Mouse (Mus musculus): ENCODE results near the gene Fhit. TPM values are rescaled to one million over a fixed set of nuclear protein-coding genes. Genes with fewer than 3 reads are reported as not detected.

Gene Fhit
- polyA plus RNA-seq, 1 experiment from 2014 or later: 1.7 TPM

DNA sequence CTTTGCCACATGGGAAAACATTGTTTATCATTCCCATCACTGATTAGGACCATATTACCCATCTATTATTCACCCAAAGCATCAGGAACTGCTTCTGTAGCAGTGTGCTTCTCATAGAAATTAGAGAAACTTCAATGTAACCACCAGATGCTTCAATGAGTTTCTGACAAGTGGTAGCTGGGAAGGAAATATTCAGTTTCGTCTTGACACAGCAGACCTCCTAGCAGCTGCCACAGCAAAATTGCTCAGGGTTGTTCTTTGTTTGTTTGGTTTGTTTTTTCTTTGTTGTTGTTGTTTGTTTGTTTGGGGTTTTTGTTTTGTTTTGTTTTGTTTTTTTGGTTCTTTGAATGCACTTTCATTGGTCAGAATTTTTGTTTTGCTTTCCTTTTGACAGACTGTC, 798.5 kb downstream of the Fhit start:
- DNase-seq (ENCODE audit: low read depth, low spot score): no peak
- CTCF ChIA-PET: interaction anchor here (1.1 kb wide), 1 partner anchor 11 kb away, joined by 3 read pairs; no protein-coding TSS in a partner anchor
- ATAC-seq: no peak
- in situ Hi-C loops (cut with MboI; ENCODE audit: low pct_unique_long_range_greater_than_20kb): no loop called here
- no peak for TF ChIP-seq CTCF (IDR thresholded peaks at IDR 0.05)
- no peaks in the 10 kb centered on the region for H3K27me3 ChIP-seq
- POLR2A ChIA-PET: no interaction called here

DNA sequence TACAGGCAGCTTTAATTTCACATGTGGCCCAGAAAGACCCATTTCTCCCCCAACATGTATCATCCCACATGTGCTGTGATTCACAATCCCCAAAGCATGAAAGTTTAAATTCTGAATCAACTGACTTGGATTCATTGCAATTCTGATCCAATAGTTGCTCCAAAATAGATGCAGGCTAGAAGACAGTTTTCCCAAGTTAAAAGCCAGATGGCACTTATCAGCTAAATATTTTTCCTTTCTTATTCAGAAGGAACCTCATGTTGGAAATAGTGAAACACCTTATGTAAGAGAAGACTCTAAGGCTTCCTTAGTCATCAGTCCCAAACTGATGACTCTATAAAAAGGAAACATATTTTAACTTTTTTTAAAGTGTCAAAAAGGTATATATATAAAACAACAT, 815.9 kb downstream of the Fhit start:
- ChIA-PET POLR2A (no interaction called here), CTCF (no interaction called here)
- ATAC-seq: no peak
- TF ChIP-seq CTCF (IDR thresholded peaks at IDR 0.05): no peak
- in situ Hi-C loops (cut with MboI; ENCODE audit: low pct_unique_long_range_greater_than_20kb): no loop called here
- DNase-seq (ENCODE audit: low read depth, low spot score): no peak
- no peaks in the 10 kb centered on the region for H3K27me3 ChIP-seq

DNA sequence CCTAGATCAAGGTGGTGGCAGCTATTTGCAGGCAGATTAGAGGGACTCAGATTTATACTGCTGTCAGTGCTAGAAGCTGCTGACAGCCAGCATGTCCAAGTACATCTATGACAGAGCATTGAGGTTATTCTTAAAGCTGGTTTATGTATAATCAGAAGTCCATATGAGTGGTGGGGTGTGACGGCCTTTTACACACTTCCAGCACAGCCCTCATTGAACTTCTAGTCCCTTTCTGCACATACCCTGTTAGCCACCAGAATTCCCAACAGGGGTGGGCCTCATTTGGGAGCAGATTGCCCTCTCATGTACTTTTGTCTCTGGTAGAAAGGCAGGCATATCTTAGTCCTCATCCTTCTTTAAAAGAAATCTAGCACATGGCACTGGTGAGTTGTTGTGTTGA, 817.8 kb downstream of the Fhit start:
- ChIA-PET CTCF (interaction anchor here (1.0 kb wide), 1 partner anchor 10 kb away, joined by 3 read pairs; no protein-coding TSS in a partner anchor), POLR2A (interaction anchor here (0.6 kb wide), 1 partner anchor 23 kb away, joined by 3 read pairs; no protein-coding TSS in a partner anchor)
- no peak for DNase-seq (ENCODE audit: low read depth, low spot score)
- in situ Hi-C loops (cut with MboI; ENCODE audit: low pct_unique_long_range_greater_than_20kb): no loop called here
- TF ChIP-seq CTCF (IDR thresholded peaks at IDR 0.05): no peak
- ATAC-seq: no peak
- no peaks in the 10 kb centered on the region for H3K27me3 ChIP-seq

DNA sequence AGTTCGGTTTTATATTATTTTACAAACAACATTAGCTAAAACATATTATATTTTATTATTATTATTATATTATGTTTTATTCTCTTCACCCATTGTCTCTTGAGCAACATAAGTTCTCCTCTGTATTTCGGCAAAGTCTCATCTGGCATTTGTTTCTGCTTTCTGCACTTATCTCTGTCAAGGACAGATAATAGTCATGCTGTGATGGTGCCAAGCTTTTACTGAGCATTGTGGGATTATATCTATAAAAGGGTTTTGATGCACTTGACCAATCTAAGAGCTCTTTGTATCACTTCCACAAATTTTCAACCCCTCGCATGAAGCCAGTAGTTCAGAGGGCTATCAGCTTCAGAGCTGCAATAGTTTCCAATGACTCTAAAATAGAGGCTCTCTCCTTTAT, 845.1 kb downstream of the Fhit start:
- ChIA-PET CTCF (interaction anchor here (1.4 kb wide), 1 partner anchor 10 kb away, joined by 4 read pairs; no protein-coding TSS in a partner anchor), POLR2A (no interaction called here)
- TF ChIP-seq CTCF (IDR thresholded peaks at IDR 0.05): no peak
- ATAC-seq: no peak
- no peaks in the 10 kb centered on the region for H3K27me3 ChIP-seq
- in situ Hi-C loops (cut with MboI; ENCODE audit: low pct_unique_long_range_greater_than_20kb): no loop called here
- no peak for DNase-seq (ENCODE audit: low read depth, low spot score)

DNA sequence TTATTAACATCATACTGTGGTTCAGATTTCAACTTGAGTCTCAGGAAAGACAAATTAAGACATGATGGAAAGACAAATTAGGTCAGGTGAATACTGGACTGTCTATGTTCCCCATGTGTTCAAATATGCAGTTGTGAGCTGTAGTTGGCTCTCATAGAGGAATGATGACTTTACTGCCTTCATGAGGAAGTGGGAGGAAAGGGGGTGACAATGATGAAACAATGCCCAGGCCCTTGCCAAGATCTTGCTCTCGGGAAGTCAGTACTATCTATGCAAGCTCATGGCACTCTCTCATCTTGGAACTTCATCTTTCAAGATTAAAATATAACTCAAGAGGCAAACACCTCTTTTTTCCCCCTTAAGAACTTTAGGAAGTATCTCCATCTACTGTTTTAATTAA, 849.6 kb downstream of the Fhit start:
- ATAC-seq: no peak
- POLR2A ChIA-PET: no interaction called here

DNA sequence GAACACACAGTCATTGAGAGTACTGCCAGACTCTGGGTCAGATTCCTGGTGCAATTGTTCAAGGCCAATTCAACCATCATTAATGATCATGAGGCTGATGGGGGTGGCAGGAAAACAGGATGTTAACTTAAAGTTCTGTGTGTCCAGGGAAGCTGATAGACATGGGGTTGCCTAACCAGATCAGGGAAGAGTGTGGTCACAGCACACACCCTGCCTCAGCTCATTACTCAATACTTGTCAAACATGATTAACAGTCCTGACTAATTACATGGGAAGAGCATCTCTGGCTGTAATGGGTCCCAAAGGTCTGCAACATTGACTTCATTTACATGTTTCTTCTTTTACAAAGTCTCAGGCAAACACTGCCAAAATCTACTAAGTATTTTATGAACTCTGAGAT, 856.5 kb downstream of the Fhit start:
- no peak for TF ChIP-seq CTCF (IDR thresholded peaks at IDR 0.05)

More for the DNA sequence above, 849.6 kb downstream of the Fhit start:
- in situ Hi-C loops (cut with MboI; ENCODE audit: low pct_unique_long_range_greater_than_20kb): no loop called here
- CTCF ChIA-PET: no interaction called here
- no peaks in the 10 kb centered on the region for H3K27me3 ChIP-seq
- no peak for DNase-seq (ENCODE audit: low read depth, low spot score)
- TF ChIP-seq CTCF (IDR thresholded peaks at IDR 0.05): no peak

DNA sequence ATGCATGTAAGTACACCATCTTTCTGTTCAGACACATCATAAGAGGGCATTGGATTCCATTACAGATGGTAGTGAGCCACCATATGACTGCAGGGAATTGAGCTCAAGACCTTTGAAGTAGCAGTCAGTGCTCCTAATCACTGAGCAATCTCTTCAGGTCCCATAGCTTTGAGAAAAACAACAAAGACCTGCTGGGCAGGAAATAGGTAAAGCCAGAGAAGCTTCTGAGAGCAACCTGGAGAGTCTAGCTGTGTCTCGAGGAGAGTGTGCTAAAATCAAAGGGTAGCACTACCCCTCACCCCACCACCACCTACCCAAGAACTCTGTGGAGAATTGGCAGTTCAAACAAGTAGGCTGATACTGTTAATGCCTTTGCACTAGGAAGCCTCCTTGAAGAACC, 860.3 kb downstream of the Fhit start:
- no peaks in the 10 kb centered on the region for H3K27me3 ChIP-seq
- CTCF ChIA-PET: no interaction called here
- no peak for DNase-seq (ENCODE audit: low read depth, low spot score)
- in situ Hi-C loops (cut with MboI; ENCODE audit: low pct_unique_long_range_greater_than_20kb): no loop called here
- TF ChIP-seq CTCF (IDR thresholded peaks at IDR 0.05): no peak
- no peak for ATAC-seq
- POLR2A ChIA-PET: interaction anchor here (0.6 kb wide), 1 partner anchor 8 kb away, joined by 3 read pairs; no protein-coding TSS in a partner anchor

More for the DNA sequence above, 856.5 kb downstream of the Fhit start:
- H3K27me3 ChIP-seq: no peaks in the 10 kb centered on the region
- no peak for ATAC-seq
- POLR2A ChIA-PET: no interaction called here
- no peak for DNase-seq (ENCODE audit: low read depth, low spot score)
- CTCF ChIA-PET: no interaction called here
- in situ Hi-C loops (cut with MboI; ENCODE audit: low pct_unique_long_range_greater_than_20kb): no loop called here

DNA sequence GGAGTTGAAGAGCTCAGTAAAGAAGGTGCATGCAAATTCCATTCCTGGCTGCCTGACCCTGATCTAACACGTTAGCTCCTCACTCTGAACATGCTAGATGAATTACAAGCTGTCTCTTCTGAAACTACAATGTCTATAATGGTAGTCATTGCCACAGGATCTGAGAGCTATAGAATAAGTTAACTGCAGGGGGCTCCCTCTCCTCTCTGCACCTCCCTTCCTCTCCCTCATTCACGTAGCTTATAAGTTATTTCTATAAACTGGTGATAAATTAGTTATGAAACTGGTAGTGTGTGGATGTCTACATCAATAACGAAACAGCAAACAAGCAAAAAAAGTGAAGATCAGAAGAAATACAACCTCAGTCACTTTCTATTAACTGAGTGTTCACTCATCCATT, 860.9 kb downstream of the Fhit start:
- in situ Hi-C loops (cut with MboI; ENCODE audit: low pct_unique_long_range_greater_than_20kb): no loop called here
- no peak for TF ChIP-seq CTCF (IDR thresholded peaks at IDR 0.05)
- H3K27me3 ChIP-seq: no peaks in the 10 kb centered on the region
- ATAC-seq (no peak), DNase-seq (ENCODE audit: low read depth, low spot score) (no peak)
- ChIA-PET CTCF (no interaction called here), POLR2A (interaction anchor here (0.6 kb wide), 1 partner anchor 7 kb away, joined by 3 read pairs; no protein-coding TSS in a partner anchor)

DNA sequence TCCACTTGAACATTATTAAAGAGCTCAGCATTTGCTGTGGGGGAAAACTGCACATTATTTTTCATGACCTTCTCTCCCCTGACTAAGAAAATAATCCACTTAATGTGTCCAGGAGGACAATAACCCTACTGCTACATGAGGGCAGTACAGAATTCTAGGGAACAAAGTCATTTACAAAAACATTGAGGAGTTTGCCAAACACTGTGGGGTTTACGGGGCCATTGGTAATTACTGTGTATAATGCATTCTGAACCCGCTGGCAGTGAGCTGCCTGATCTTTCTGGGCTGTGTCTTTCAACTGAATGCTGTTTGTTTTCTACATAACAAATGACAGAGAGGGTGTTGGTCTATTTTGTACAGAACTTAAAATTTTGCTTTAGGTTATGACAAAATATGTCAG, 862.8 kb downstream of the Fhit start:
- in situ Hi-C loops (cut with MboI; ENCODE audit: low pct_unique_long_range_greater_than_20kb): no loop called here
- TF ChIP-seq CTCF (IDR thresholded peaks at IDR 0.05): no peak
- no peaks in the 10 kb centered on the region for H3K27me3 ChIP-seq
- no peak for DNase-seq (ENCODE audit: low read depth, low spot score)
- ChIA-PET CTCF (interaction anchor here (1.4 kb wide), 1 partner anchor 10 kb away, joined by 3 read pairs; no protein-coding TSS in a partner anchor), POLR2A (no interaction called here)
- no peak for ATAC-seq

DNA sequence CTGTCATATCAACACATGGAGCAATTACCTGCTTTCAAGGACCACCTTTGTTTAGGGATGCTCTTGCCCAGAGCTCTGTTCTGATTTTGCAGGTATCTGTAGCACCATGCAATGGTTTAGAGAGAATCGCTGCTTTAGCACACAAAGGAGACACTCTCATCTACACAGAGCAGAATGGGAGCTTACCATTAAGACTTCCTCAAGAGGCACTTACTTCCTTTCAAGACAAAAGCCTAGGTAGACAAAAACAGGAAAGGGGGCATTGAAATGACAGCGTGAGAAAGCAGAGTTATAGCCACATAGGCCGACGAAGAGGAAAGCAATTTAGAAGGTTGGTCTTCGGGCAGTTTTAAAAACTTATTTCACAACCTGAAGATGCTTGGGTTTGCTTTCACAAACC, 872.8 kb downstream of the Fhit start:
- no peak for ATAC-seq
- DNase-seq (ENCODE audit: low read depth, low spot score): no peak
- no peak for TF ChIP-seq CTCF (IDR thresholded peaks at IDR 0.05)
- POLR2A ChIA-PET: no interaction called here
- no peaks in the 10 kb centered on the region for H3K27me3 ChIP-seq
- in situ Hi-C loops (cut with MboI; ENCODE audit: low pct_unique_long_range_greater_than_20kb): no loop called here
- CTCF ChIA-PET: no interaction called here

DNA sequence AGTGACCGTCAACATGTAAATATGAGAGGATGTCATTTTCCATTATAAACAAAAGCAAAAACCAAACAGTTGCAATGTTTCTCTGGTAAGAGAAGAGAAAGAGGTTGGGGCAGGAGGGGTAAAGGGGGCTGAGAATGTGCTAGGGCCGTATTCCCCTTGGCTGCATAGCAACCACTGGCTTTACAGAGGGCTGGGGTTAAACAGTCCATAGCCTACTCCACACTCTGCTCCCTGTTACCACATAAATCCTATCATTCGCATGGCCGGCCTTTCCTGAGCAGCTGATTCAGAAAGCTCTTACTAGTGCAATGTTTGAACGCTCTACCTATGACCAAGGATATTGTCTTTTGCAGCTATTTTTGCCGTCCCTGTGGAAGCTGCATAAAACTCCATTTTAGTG, 875.8 kb downstream of the Fhit start:
- POLR2A ChIA-PET: no interaction called here
- ATAC-seq (no peak), DNase-seq (ENCODE audit: low read depth, low spot score) (no peak)

DNA sequence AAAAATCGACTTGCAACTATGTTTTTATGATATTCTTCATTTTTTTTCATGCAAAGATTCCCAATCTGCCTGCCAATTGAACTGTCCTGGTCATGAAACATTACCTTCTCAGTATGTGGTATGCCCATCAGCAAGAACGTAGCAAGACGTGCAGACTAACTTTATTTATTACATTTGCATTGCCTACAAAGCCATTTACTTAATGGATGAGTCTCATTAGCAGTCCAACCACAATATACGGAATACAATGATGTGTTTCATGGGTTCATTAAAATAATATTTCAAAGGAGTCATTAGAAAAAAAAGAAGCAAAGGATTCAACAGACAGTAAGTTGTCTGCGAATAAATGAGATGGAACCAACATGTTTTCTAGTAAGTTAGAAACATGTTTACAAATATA, 933.1 kb downstream of the Fhit start:
- no peaks in the 10 kb centered on the region for H3K27me3 ChIP-seq
- in situ Hi-C loops (cut with MboI; ENCODE audit: low pct_unique_long_range_greater_than_20kb): no loop called here
- CTCF ChIA-PET: no interaction called here
- DNase-seq (ENCODE audit: low read depth, low spot score): no peak
- no peak for TF ChIP-seq CTCF (IDR thresholded peaks at IDR 0.05)
- no peak for ATAC-seq
- POLR2A ChIA-PET: no interaction called here

More for the DNA sequence above, 875.8 kb downstream of the Fhit start:
- TF ChIP-seq CTCF (IDR thresholded peaks at IDR 0.05): no peak
- no peaks in the 10 kb centered on the region for H3K27me3 ChIP-seq
- CTCF ChIA-PET: no interaction called here
- in situ Hi-C loops (cut with MboI; ENCODE audit: low pct_unique_long_range_greater_than_20kb): no loop called here

All from Patski (cell line).